Mouse (Mus musculus) bone marrow macrophage, adult 2 months (primary cell): ENCODE data around the gene Pnrc2. TPM values are rescaled to one million over a fixed set of nuclear protein-coding genes. Genes with fewer than 3 reads are reported as not detected.
A peak's percentile ranks its signal among the peaks of the same experiment; 100 is the strongest.

Experiments
- H3K27ac ChIP-seq: 2 replicates; pipeline ENCODE4 v1.5.1; 2012; ENCODE audit warnings: low read depth, low read length; ENCODE audit not compliant: insufficient read depth
- H3K4me1 ChIP-seq: 2 replicates; pipeline ENCODE4 v1.6.1; 2012; ENCODE audit warnings: low read length; ENCODE audit not compliant: control insufficient read depth, insufficient read depth
- H3K4me3 ChIP-seq: 2 replicates; pipeline ENCODE4 v1.5.1; 2012; ENCODE audit warnings: mild to moderate bottlenecking, low read length, moderate library complexity; ENCODE audit not compliant: insufficient read depth
- CTCF ChIP-seq: IDR thresholded peaks from 2 replicates; pipeline ENCODE4 v1.5.1; 2012; ENCODE audit warnings: low read depth, mild to moderate bottlenecking, low read length, moderate library complexity
- POLR2A ChIP-seq: IDR thresholded peaks from 2 replicates; pipeline ENCODE4 v1.6.1; 2012; ENCODE audit warnings: mild to moderate bottlenecking, low read depth, low read length, borderline replicate concordance
- polyA plus RNA-seq: library from polyadenylated mRNA; stranded (reverse); fragments of >200 nt; gene quantifications from 2 replicates; pipeline ENCODE4 v1.2.4, GENCODE M21; 2012; ENCODE audit not compliant: missing spikeins, insufficient read depth, insufficient read length

Pnrc2 gene
- polyA plus RNA-seq, 1 experiment: 126 TPM

DNA sequence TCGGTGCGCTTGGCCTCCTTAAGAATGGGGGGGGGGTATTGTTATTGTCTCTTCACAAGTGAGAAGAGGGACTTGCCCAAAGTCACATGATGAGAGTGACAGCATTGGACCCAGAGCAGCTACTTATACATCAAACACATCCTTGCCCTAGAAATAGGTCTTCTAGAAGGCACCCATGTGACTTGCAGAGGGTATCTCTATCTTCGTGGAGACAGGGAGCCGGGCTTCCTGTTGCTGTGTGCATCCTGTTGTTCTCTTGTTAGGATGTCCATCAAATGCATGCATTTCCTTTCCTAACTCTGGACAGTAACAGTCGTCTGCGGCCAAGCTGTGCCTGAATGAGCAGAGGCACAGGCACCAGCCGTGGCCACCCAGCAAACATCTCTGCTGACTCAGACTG lies 37.9 kb upstream of the Pnrc2 start:
- H3K4me1 ChIP-seq: peaks cover 9% of the 10 kb centered on the region
- TF ChIP-seq CTCF: no peak
- TF ChIP-seq POLR2A: no peak
- H3K4me3 ChIP-seq: no peak overlapping the region
- no peak overlapping the region for H3K27ac ChIP-seq

GRCm38 (mm10) chr4:135909326-135910066 lies 35.8 kb upstream of the Pnrc2 start:
- Histone ChIP-seq H3K4me1 (no peaks in the 10 kb centered on the region; the same call in 1 of the 2 replicates), H3K4me3 (no peak overlapping the region), H3K27ac (no peak overlapping the region)
- no peak for TF ChIP-seq CTCF
- TF ChIP-seq POLR2A: no peak

DNA sequence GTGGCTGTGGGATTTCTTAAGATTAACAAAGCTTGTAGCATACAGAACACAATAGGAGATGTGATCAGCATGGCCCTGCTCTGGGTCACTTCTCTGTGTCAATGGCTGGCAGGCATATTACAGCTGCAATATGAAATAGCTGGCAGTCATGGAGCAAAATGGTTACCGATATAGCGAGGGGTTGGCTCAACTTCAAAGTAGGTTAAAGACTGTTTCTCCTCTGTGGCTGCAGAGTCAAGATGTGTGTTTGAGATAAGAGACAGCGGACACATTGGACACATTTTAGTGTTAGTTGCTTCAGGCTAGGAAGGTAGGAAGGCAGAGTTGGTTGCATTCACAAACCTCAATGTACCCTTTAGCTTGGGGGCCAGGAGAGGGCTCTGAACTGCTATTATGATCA lies 33.0 kb upstream of the Pnrc2 start:
- TF ChIP-seq CTCF: no peak
- no peak for TF ChIP-seq POLR2A
- Histone ChIP-seq H3K4me1 (peaks cover 9% of the 10 kb centered on the region), H3K27ac (no peak overlapping the region), H3K4me3 (no peak overlapping the region)

- peaks cover 13% of the 10 kb centered on the region for H3K4me1 ChIP-seq
Measured at GRCm38 (mm10) chr4:135904810-135905209, 31.2 kb upstream of the Pnrc2 start.

DNA sequence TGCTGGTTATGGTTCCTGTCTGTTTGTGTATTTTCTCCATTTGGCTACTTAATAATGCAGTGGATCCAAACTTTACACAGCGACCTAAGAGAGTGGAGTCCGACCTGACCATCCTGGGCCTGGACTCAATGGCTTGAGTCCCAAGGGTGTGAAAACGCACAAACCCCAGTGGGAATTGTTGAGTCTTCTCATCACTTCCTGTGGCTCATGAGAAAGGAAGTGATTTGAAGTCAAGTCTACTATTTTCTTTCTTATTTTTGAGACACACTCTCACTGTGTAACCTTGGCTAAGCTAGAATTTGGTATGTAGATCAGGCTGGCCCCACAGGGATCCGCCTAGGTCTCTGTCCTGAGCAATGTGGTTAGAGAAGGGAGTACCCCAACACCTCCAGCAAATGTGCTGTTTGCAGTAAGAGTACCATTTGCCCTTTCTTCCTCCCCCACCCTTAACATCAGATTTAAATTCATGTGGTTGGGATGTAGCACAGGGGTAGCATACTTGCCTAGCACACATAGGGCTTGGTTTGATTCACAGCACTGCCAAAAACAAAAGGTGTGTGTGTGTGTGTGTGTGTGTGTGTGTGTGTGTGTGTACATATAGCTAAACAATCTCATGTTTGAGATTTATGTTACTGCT lies 29.1 kb upstream of the Pnrc2 start:
- TF ChIP-seq CTCF: no peak
- TF ChIP-seq POLR2A: no peak
- no peak overlapping the region for H3K4me3 ChIP-seq
- H3K4me1 ChIP-seq: peaks cover 29% of the 10 kb centered on the region
- H3K27ac ChIP-seq: no peak overlapping the region

More at GRCm38 (mm10) chr4:135904810-135905209, 31.2 kb upstream of the Pnrc2 start:
- Histone ChIP-seq H3K27ac (no peak overlapping the region), H3K4me3 (no peak overlapping the region)
- TF ChIP-seq POLR2A (no peak), CTCF (no peak)

- TF ChIP-seq CTCF: no peak
- no peak for TF ChIP-seq POLR2A
- H3K27ac ChIP-seq: no peak overlapping the region
- H3K4me3 ChIP-seq: no peak overlapping the region
- peaks cover 49% of the 10 kb centered on the region for H3K4me1 ChIP-seq
Measured at GRCm38 (mm10) chr4:135900008-135900407, 26.4 kb upstream of the Pnrc2 start.

- peak overlapping the region; percentile 89 for H3K27ac ChIP-seq
- H3K4me1 ChIP-seq: peaks cover 53% of the 10 kb centered on the region
- no peak overlapping the region for H3K4me3 ChIP-seq
- no peak for TF ChIP-seq CTCF
- no peak for TF ChIP-seq POLR2A
Measured at GRCm38 (mm10) chr4:135899050-135899448, 25.4 kb upstream of the Pnrc2 start.

GRCm38 (mm10) chr4:135898380-135899049 lies 24.9 kb upstream of the Pnrc2 start:
- Histone ChIP-seq H3K4me1 (peaks cover 53% of the 10 kb centered on the region), H3K27ac (peak overlapping the region; percentile 89), H3K4me3 (0 out of 2 replicates have a peak overlapping the region, but pooled peaks have one; percentile 6)
- TF ChIP-seq CTCF (no peak), POLR2A (no peak)

DNA sequence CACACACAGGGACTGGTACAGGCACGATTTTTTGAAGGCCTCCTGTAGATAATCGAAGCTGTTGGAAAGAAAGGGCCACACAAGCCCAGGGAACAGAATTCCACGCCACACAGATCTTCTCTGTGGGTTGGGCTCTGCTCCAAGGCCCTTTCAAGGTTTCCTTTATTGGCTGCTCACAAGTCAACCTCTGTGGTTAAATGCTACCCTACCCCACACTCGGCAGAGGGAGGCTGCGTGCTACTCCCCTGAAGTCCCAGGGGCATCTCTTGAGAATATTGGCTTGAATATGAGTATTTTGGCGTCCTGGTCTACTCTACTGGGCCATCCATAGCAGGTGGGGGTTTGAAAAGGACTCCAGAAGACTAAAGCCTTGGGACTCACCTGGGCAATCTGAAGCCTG lies 22.5 kb upstream of the Pnrc2 start:
- TF ChIP-seq CTCF: no peak
- TF ChIP-seq POLR2A: no peak
- Histone ChIP-seq H3K4me1 (peaks cover 48% of the 10 kb centered on the region), H3K27ac (peak overlapping the region; percentile 82), H3K4me3 (peak overlapping the region; percentile 57)

DNA sequence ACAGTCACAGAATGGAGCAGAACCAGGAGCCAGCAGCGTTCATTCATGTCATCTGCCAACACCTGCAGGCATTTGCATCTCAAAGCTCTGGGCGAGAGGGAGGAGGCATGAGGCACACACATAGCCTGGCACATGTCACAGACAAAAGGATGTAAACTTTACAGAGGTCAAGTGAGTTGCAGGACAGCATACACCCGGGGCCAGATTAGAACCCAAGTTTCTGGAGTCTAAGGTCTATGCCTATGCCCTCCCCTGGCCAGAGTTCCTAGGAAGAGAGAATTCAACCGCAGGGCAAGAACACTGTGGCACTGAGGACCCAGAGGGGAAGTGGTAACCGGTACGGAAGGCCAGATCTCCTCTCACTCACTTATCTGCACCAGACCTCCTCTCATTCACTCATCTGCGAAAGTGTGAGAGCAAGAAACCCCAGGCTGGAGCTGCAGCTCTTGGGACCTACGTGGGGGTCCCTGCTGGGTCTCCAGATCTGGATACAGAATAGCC lies 21.5 kb upstream of the Pnrc2 start, which contains the start of gene Cnr2:
Gene Cnr2, plus strand, starts transcription at position 324 of the 501 bp plus-strand sequence.
- peak within 1 kb of the TSS; percentile 57 for H3K4me3 ChIP-seq
- H3K4me1 ChIP-seq: peaks cover 46% of the 10 kb centered on the region
- TF ChIP-seq POLR2A (no peak), CTCF (no peak)
- peak within 1 kb of the TSS; percentile 82 for H3K27ac ChIP-seq
